Mouse (Mus musculus) neural tube, embryonic 14.5 days (tissue): ENCODE data around the gene Rfxank. TPM values are rescaled to one million over a fixed set of nuclear protein-coding genes. Genes with fewer than 3 reads are reported as not detected.

Experiments used
- ATAC-seq: fragments of 200-750 bp; cut with Nextera tagmentation; 2 replicates; pipeline ENCODE4 v1.8.0; 2017; ENCODE audit warnings: low read depth, mild to moderate bottlenecking, moderate TSS enrichment, moderate library complexity
- H3K27ac ChIP-seq: fragments of 300-500 bp; sonication (generic); 2 replicates; pipeline ENCODE4 v1.5.1; 2014; ENCODE audit warnings: low read depth, mild to moderate bottlenecking, control low read depth, low read length, moderate library complexity, mixed read lengths
- H3K27me3 ChIP-seq: fragments of 300-500 bp; sonication (generic); 2 replicates; pipeline ENCODE4 v1.6.1; 2014; ENCODE audit warnings: low read length; ENCODE audit not compliant: control insufficient read depth, insufficient read depth
- H3K36me3 ChIP-seq: fragments of 300-500 bp; sonication (generic); 2 replicates; pipeline ENCODE4 v1.6.1; 2014; ENCODE audit warnings: low read length, mixed read lengths; ENCODE audit not compliant: control insufficient read depth, insufficient read depth
- H3K4me1 ChIP-seq: fragments of 300-500 bp; sonication (generic); 2 replicates; pipeline ENCODE4 v1.6.1; 2014; ENCODE audit warnings: low read length; ENCODE audit not compliant: control insufficient read depth, insufficient read depth
- H3K4me2 ChIP-seq: fragments of 300-500 bp; sonication (generic); 2 replicates; pipeline ENCODE4 v1.6.1; 2014; ENCODE audit warnings: mild to moderate bottlenecking, low read depth, low read length, control low read depth
- H3K4me3 ChIP-seq: fragments of 300-500 bp; sonication (generic); 2 replicates; pipeline ENCODE4 v1.5.1; 2014; ENCODE audit warnings: low read depth, low read length, control low read depth, mixed read lengths
- H3K9ac ChIP-seq: fragments of 300-500 bp; sonication (generic); replicated peaks from 2 replicates; pipeline ENCODE4 v1.6.1; 2014; ENCODE audit warnings: low read depth, mild to moderate bottlenecking, control low read depth, low read length, mixed read lengths
- H3K9me3 ChIP-seq: fragments of 300-500 bp; sonication (generic); 2 replicates; pipeline ENCODE4 v1.6.1; 2016; ENCODE audit warnings: low read length; ENCODE audit not compliant: control insufficient read depth
- WGBS: fragments of 180-500 bp; shearing (Covaris S2); extraction: QIAGEN DNeasy Blood & Tissue Kit; methylation state at CpG from one replicate; pipeline ENCODE4 v1.1.7; 2014; 5-methylcytosine and 5-hydroxymethylcytosine counted together
- polyA plus RNA-seq: library from polyadenylated mRNA; unstranded; fragments of >200 nt; fragmentation: Nextera tagmentation; extraction: Ambion mirVana; gene quantifications from 2 replicates; pipeline ENCODE4 v1.2.1, GENCODE M21; 2014

The Rfxank gene
- polyA plus RNA-seq, 1 experiment from 2014 or later, result 12.2 TPM

DNA sequence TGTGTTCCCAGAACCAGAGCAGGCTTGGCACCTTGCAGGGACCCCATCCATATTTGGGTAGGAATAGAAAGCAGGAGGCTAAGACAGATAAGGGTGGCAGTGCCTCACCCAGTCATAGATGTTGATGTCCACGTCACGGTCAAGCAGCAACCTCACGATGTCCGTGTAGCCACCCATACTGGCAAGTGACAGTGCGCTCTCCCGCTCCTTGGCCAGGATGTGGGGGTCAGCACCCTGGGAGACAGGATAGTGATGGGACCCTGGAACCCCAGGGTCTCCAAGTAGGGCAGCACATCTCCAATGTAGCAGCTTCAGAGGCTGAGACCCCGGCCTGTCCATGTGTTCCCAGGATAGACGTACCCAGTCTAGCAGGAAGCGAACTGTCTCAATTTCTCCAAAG lies 4.0 kb downstream of the Rfxank start:
- H3K27ac ChIP-seq, result no peak overlapping the region
- ATAC-seq, result no peak
- peaks cover 14% of the 10 kb centered on the region for H3K4me1 ChIP-seq
- no peaks in the 10 kb centered on the region for H3K27me3 ChIP-seq
- no peaks in the 10 kb centered on the region for H3K9me3 ChIP-seq
- 90% methylated on average over 9 of the region's 9 CpGs for WGBS
- H3K36me3 ChIP-seq, result peaks cover 30% of the 10 kb centered on the region
- H3K4me3 ChIP-seq, result no peak overlapping the region
- H3K9ac ChIP-seq, result no peak overlapping the region
- H3K4me2 ChIP-seq, result no peak overlapping the region

DNA sequence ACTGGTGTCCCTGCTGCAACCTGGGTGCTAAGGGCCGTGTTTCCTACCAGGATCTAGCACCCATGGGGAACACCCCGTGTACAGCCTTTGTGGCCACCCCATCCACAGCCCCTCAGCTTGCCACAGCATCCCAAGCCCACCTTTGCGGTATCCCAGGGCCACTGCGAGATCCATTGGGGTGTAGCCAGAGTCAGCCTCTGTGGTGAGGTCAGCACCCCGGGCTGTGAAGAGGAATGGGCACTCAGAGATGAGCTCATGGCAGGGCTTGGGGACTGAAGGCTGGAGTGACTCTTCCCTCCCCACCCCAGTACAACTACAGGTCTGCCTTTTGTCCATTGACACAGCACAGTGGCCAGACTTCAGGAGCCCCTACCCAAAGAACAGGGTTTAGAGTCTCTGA lies 4.9 kb downstream of the Rfxank start:
- no peak overlapping the region for H3K4me2 ChIP-seq
- H3K4me3 ChIP-seq, result no peak overlapping the region
- no peak overlapping the region for H3K27ac ChIP-seq
- no peaks in the 10 kb centered on the region for H3K27me3 ChIP-seq
- H3K36me3 ChIP-seq, result peaks cover 30% of the 10 kb centered on the region
- WGBS, result 90% methylated on average over 5 of the region's 5 CpGs
- no peak overlapping the region for H3K9ac ChIP-seq
- H3K9me3 ChIP-seq, result no peaks in the 10 kb centered on the region
- H3K4me1 ChIP-seq, result peaks cover 14% of the 10 kb centered on the region
- ATAC-seq, result no peak

DNA sequence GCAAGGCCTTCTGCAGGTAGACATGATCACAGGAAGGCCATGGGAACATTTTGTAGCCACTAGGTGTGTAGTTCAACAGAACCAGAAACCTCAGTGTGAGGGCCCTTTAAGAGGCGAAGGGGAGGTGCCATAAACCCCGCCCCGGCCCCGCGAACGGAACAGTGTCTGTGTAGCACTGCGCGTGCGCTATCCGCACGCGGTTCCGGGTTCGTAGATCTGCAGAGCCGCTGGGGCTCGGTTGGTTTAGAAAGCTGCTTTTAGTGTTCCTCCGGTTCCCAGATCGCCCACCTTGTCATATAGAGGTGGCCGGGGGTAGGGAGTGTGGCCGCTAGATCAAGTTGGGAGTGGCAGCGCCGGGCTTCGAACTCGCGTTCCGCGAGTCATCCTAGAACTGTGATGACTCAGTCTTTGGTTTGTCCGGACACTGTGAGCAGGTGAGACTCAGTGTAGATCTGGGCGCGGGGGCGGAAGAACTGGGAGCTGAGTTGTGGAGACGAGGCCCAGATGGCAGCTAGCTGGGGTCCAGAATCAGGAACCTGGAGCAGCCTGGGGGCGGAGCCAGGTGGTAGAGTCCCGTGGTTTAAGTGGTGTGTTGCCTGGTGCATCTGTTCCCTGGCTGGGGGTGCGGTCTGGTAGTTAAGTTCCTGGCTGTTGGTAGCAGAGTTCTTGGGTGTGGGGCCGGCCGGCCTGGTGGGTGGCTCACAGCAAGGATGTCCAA lies 7.6 kb downstream of the Rfxank start, which contains the start of gene Nr2c2ap:
Gene Nr2c2ap (plus strand): TSS at position 168 of the 718 bp plus-strand sequence.
- no peaks in the 10 kb centered on the region for H3K27me3 ChIP-seq
- H3K4me1 ChIP-seq, result peaks cover 6% of the 10 kb centered on the region
- 1% methylated on average over 37 of the region's 37 CpGs for WGBS
- peaks cover 30% of the 10 kb centered on the region for H3K36me3 ChIP-seq
- peak within 1 kb of the TSS; percentile 79 for H3K4me2 ChIP-seq
- ATAC-seq, result peak; percentile 87
- peak within 1 kb of the TSS; percentile 58 for H3K9ac ChIP-seq
- no peak within 1 kb of the TSS; the same call in 1 of the 2 replicates for H3K27ac ChIP-seq
- H3K4me3 ChIP-seq, result peak within 1 kb of the TSS; percentile 66
- H3K9me3 ChIP-seq, result no peaks in the 10 kb centered on the region

DNA sequence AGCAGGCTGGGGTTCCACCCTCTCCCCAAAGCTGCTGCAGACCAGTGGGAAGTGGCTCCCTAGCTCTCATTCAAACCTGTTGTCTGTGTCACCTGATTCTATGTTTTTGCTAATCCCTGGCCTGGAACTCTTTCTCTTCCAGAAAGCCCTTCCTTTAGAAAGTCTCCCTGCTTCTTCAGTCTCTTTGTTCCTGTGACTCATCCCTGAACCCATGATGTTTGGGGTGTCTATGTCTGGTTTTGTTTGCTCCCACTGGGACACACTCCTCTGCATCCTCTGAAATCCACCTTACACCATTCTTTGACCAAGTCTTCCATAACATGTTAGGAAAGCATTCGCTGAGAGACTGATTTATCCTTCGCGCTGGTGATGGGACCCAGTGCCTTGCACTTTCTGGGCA lies 8.9 kb downstream of the Rfxank start:
- Histone ChIP-seq H3K36me3 (peaks cover 20% of the 10 kb centered on the region), H3K9me3 (no peaks in the 10 kb centered on the region), H3K9ac (no peak overlapping the region), H3K4me1 (peaks cover 6% of the 10 kb centered on the region), H3K4me3 (no peak overlapping the region), H3K27ac (no peak overlapping the region; the same call in 1 of the 2 replicates), H3K4me2 (no peak overlapping the region), H3K27me3 (no peaks in the 10 kb centered on the region)
- WGBS, result 80% methylated on average over 3 of the region's 3 CpGs
- no peak for ATAC-seq

DNA sequence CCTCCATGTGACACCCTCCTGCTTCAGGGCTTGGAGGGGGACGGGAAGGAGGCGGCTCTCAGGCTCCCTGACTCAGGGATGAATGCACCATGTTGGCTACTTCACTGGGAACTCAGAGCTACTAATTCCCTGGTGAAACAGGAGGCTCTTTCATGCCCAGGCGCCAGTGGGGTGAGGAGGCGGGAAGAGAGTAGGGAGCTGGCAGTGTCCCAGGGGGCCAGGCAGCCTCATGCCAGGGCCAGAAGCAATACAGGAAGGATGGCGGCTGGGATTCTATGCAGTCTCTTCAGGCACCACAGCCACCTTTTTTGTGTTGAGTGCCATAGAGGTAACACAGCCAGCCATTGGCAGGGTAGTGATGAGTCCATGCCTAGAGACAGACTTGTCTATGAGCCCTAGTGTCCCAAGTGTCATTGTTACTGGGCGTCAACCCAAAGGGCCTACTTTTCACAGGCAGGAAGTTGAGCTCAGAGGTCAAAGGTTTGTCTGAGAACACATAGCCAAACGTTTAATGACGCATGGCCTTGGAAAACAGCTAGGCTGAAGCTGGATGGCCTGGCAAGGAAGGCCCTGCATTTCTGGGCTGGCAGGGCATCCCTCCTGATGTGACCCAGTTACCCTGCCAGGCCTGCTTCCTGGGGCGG lies 9.5 kb downstream of the Rfxank start:
- H3K9ac ChIP-seq, result no peak overlapping the region
- no peaks in the 10 kb centered on the region for H3K27me3 ChIP-seq
- ATAC-seq, result peak; percentile 61
- no peak overlapping the region for H3K4me3 ChIP-seq
- 59% methylated on average over 9 of the region's 9 CpGs for WGBS
- no peak overlapping the region for H3K4me2 ChIP-seq
- no peaks in the 10 kb centered on the region for H3K9me3 ChIP-seq
- H3K36me3 ChIP-seq, result peaks cover 15% of the 10 kb centered on the region
- H3K4me1 ChIP-seq, result peaks cover 6% of the 10 kb centered on the region
- peak overlapping the region; percentile 60 for H3K27ac ChIP-seq

DNA sequence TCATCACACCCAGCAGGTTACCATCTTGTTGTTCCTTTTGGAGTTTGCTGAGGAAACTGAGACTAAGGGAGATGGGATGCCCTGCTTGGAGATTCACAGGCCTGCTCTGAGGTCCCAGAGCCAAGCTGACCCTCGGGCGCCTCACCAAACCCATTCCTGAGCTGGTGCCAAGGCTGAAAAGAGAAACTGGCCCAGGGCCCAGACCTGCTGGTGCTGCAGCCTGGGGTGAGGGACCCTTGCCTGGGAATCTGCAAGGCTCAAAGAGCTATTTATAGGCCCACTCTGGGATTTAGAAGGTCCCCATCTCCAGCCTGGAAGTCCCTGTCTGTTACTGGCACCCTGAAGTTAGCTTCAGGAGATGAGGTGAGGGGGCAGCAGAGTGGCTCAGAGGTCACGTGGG lies 10.5 kb downstream of the Rfxank start:
- no peak overlapping the region for H3K9ac ChIP-seq

DNA sequence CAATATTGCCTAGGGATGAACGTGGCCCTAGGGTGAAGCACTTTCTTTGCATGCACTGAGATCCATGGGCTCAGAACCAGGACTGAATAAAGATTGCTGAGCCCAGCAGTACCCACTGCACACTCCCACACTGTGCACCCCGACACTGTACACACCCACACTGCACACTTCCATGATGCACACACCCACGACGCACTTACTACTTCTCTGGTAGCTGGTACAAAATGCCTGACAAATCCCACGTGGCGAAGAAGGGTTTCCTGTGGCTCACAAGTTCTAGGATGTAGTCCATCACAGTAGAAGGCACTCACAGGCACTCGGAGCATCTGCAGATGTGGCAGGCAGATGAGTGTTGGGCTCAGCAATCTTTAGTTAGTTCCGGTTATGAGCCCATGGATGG lies 14.0 kb downstream of the Rfxank start:
- no peak overlapping the region for H3K4me2 ChIP-seq
- H3K36me3 ChIP-seq, result no peaks in the 10 kb centered on the region
- no peak overlapping the region for H3K9ac ChIP-seq
- H3K4me3 ChIP-seq, result no peak overlapping the region
- no peaks in the 10 kb centered on the region for H3K4me1 ChIP-seq
- WGBS, result 68% methylated on average over 8 of the region's 8 CpGs
- no peaks in the 10 kb centered on the region for H3K27me3 ChIP-seq
- no peak for ATAC-seq
- no peaks in the 10 kb centered on the region for H3K9me3 ChIP-seq
- no peak overlapping the region for H3K27ac ChIP-seq

More for the DNA sequence above, 10.5 kb downstream of the Rfxank start:
- 0 out of 2 replicates have a peak, but pooled peaks have one; percentile 12 for ATAC-seq
- no peaks in the 10 kb centered on the region for H3K9me3 ChIP-seq
- H3K36me3 ChIP-seq, result peaks cover 5% of the 10 kb centered on the region
- H3K4me1 ChIP-seq, result peaks cover 6% of the 10 kb centered on the region
- 78% methylated on average over 3 of the region's 3 CpGs for WGBS
- no peak overlapping the region for H3K4me3 ChIP-seq
- no peak overlapping the region for H3K4me2 ChIP-seq
- H3K27me3 ChIP-seq, result no peaks in the 10 kb centered on the region
- peak overlapping the region; percentile 41 for H3K27ac ChIP-seq

DNA sequence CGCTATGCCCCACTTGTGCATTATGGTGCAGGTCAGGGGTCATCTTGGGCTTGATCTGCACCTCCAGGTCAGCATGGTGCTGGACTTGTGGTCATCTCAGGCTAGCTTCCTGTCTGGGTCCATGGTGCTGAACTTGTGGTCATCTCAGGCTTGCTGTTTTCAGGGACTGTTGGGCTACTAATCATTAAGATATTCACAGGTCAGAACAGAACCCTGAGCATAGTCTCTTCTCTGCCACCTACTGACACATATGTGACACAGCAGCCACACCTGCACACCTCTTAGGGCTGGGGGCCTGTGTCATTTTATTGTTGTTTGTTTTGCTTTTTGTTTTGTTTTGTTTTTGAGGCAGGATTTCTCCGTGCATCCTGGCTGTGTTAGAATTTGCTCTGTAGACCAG lies 16.1 kb downstream of the Rfxank start:
- Histone ChIP-seq H3K27ac (no peak overlapping the region), H3K4me2 (no peak overlapping the region), H3K9me3 (no peaks in the 10 kb centered on the region), H3K4me3 (no peak overlapping the region), H3K9ac (no peak overlapping the region), H3K27me3 (no peaks in the 10 kb centered on the region), H3K36me3 (no peaks in the 10 kb centered on the region), H3K4me1 (peaks cover 9% of the 10 kb centered on the region)
- no peak for ATAC-seq
- WGBS, result 54% methylated on average over 2 of the region's 2 CpGs

DNA sequence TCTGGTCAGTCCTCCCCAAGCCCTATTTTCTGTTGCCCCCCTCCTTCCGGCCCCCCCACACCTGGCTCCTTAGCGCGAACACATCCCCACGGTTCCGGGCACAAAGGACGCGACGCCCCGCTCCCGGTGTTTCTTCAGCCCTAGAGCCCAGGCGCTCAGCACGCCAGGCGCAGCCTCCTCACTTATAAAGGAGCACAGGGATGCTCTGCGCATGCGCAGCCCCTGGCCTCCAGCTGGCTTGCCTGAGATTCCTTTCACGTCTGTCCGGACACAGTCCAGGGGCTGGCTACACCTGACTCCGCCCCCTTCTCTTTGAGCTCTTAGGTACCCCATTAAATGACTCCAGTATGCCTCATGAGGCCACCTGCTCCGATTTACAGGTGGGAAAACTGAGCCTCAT lies 18.3 kb downstream of the Rfxank start, which contains the start of gene Ncan:
Gene Ncan (minus strand): TSS at position 207 of the 400 bp plus-strand sequence.
- Histone ChIP-seq H3K36me3 (peaks cover 5% of the 10 kb centered on the region; the same call in 1 of the 2 replicates), H3K4me3 (peak within 1 kb of the TSS; percentile 66), H3K27ac (peak within 1 kb of the TSS; percentile 92), H3K27me3 (no peaks in the 10 kb centered on the region), H3K4me2 (peak within 1 kb of the TSS; percentile 88), H3K9me3 (no peaks in the 10 kb centered on the region), H3K9ac (peak within 1 kb of the TSS; percentile 81), H3K4me1 (peaks cover 23% of the 10 kb centered on the region)
- under 1% methylated on average over 19 of the region's 19 CpGs for WGBS
- peak; percentile 73 for ATAC-seq
